Mouse (Mus musculus): Measurements from ENCODE around the gene Ppara.

- TF ChIP-seq CTCF (IDR thresholded peaks at IDR 0.05; ENCODE audit: low read depth), result peak; percentile 29
- no peak for TF ChIP-seq EP300 (IDR thresholded peaks at IDR 0.05; ENCODE audit: low read depth)
Measured at GRCm38 (mm10) chr15:85757768-85758167, 23.0 kb downstream of the Ppara start.

All from heart, postnatal 0 days (tissue).